Mouse (Mus musculus) heart, embryonic 16.5 days (tissue): ENCODE results near the gene Zfp775. TPM values are rescaled to one million over a fixed set of nuclear protein-coding genes. Genes with fewer than 3 reads are reported as not detected.
A peak's percentile ranks its signal among the peaks of the same experiment; 100 is the strongest.

Experiments used
- ATAC-seq: fragments of 200-750 bp; cut with Nextera tagmentation; replicated peaks from 2 replicates; pipeline ENCODE4 v1.8.0; 2017; ENCODE audit warnings: moderate number of reproducible peaks; ENCODE audit not compliant: insufficient read depth, low FRiP score; ENCODE audit errors: extremely low read depth
- H3K27ac ChIP-seq: fragments of 300-500 bp; sonication (generic); 2 replicates; pipeline ENCODE4 v1.5.1; 2014; ENCODE audit warnings: mild to moderate bottlenecking, low read length, control low read depth, moderate library complexity
- H3K27me3 ChIP-seq: fragments of 300-500 bp; sonication (generic); 2 replicates; pipeline ENCODE4 v1.6.1; 2014; ENCODE audit warnings: low read length, mixed read lengths; ENCODE audit not compliant: control insufficient read depth, insufficient read depth
- H3K36me3 ChIP-seq: fragments of 300-500 bp; sonication (generic); 2 replicates; pipeline ENCODE4 v1.6.1; 2014; ENCODE audit not compliant: control insufficient read depth, insufficient read depth
- H3K4me1 ChIP-seq: fragments of 300-500 bp; sonication (generic); 2 replicates; pipeline ENCODE4 v1.6.1; 2014; ENCODE audit warnings: low read length, mixed read lengths; ENCODE audit not compliant: control insufficient read depth, insufficient read depth
- H3K4me2 ChIP-seq: fragments of 300-500 bp; sonication (generic); 2 replicates; pipeline ENCODE4 v1.6.1; 2014; ENCODE audit warnings: low read depth, mild to moderate bottlenecking, control low read depth, low read length
- H3K4me3 ChIP-seq: fragments of 300-500 bp; sonication (generic); 2 replicates; pipeline ENCODE4 v1.5.1; 2014; ENCODE audit warnings: mild to moderate bottlenecking, control low read depth, low read length
- H3K9ac ChIP-seq: fragments of 300-500 bp; sonication (generic); 2 replicates; pipeline ENCODE4 v1.6.1; 2014; ENCODE audit warnings: low read length, control low read depth
- H3K9me3 ChIP-seq: fragments of 300-500 bp; sonication (generic); replicated peaks from 2 replicates; pipeline ENCODE4 v1.6.1; 2016; ENCODE audit warnings: low read length; ENCODE audit not compliant: control insufficient read depth
- WGBS: fragments of 180-500 bp; shearing (Covaris S2); extraction: QIAGEN DNeasy Blood & Tissue Kit; methylation state at CpG from one replicate; pipeline ENCODE4 v1.1.7; 2014; 5-methylcytosine and 5-hydroxymethylcytosine counted together
- polyA plus RNA-seq: library from polyadenylated mRNA; unstranded; fragments of >200 nt; fragmentation: Nextera tagmentation; extraction: Ambion mirVana; gene quantifications from 2 replicates; pipeline ENCODE4 v1.2.1, GENCODE M21; 2015

The Zfp775 gene
- polyA plus RNA-seq, 1 experiment from 2014 or later = 6.2 TPM

DNA sequence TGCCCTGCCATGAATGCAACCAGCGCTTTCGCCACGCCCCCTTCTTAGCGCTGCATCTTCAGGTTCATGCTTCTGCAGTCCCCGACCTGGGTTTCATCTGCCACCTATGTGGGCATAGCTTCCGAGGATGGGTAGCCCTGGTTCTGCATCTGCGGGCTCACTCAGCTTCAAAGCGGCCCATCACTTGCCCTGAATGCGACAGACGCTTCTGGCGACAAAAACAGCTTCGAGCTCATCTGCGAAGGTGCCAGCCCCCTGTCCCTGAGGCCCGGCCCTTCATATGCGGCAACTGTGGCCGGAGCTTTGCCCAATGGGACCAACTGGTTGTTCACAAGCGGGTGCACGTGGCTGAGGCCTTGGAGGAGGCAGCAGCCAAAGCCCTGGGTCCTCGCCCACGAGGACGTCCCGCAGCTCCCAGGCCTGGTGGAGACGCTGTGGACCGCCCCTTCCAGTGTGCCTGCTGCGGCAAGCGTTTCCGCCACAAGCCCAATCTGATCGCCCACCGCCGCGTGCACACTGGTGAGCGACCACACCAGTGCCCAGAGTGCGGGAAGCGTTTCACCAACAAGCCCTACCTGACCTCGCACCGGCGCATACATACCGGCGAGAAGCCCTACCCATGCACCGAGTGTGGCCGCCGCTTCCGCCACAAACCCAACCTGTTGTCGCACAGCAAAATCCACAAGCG is 5.2 kb upstream of the Zfp775 start:
- Histone ChIP-seq H3K4me1 (peaks cover 18% of the 10 kb centered on the region), H3K4me3 (no peak overlapping the region), H3K36me3 (peaks cover 41% of the 10 kb centered on the region), H3K9me3 (peaks cover 19% of the 10 kb centered on the region), H3K9ac (no peak overlapping the region), H3K27ac (no peak overlapping the region), H3K27me3 (no peaks in the 10 kb centered on the region), H3K4me2 (no peak overlapping the region)
- 93% methylated on average over 43 of the region's 45 CpGs for WGBS
- no peak for ATAC-seq

DNA sequence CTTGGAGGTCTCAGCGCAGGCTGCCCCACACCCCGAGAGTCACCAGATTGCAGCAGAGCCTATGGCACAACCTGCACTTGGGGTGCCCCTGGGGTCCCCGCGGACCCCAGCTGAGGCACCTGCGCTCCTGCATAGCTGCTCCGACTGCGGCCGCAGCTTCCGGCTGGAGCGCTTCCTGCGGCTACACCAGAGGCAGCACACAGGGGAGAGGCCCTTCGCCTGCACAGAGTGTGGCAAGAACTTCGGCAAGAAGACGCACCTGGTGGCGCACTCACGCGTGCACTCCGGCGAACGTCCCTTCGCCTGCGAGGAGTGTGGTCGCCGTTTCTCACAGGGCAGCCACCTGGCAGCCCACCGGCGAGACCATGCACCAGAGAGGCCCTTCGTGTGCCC is 4.6 kb upstream of the Zfp775 start:
- Histone ChIP-seq H3K4me1 (peaks cover 18% of the 10 kb centered on the region), H3K36me3 (peaks cover 41% of the 10 kb centered on the region), H3K27me3 (no peaks in the 10 kb centered on the region), H3K27ac (no peak overlapping the region), H3K9me3 (peaks cover 19% of the 10 kb centered on the region), H3K4me2 (no peak overlapping the region), H3K4me3 (no peak overlapping the region), H3K9ac (no peak overlapping the region)
- 94% methylated on average over 27 of the region's 27 CpGs for WGBS
- no peak for ATAC-seq

DNA sequence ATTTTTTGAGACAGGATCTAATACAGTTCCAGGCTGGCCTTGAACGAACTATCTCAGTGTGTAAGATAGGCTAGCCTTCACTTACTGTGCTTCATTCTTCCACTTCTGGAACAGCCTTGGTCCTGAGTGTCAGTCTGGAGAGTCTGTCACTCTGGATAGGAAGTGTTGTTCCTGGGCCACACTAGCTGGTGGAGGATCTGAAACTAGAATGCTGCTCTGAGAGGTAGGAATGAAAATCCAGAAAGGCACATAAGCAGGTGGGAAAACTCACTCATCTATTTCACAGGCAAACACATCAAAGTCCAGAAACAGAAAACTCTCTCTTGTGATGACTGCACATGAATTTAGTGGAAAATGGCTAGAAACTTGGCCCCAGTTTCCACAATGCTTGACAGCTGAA is 1.3 kb upstream of the Zfp775 start:
- no peaks in the 10 kb centered on the region for H3K27me3 ChIP-seq
- H3K9me3 ChIP-seq = peaks cover 19% of the 10 kb centered on the region
- 97% methylated on average over 1 of the region's 1 CpGs for WGBS
- peaks cover 10% of the 10 kb centered on the region for H3K4me1 ChIP-seq
- no peak for ATAC-seq
- no peak overlapping the region for H3K4me3 ChIP-seq
- no peak overlapping the region for H3K9ac ChIP-seq
- H3K27ac ChIP-seq = no peak overlapping the region
- no peak overlapping the region for H3K4me2 ChIP-seq
- H3K36me3 ChIP-seq = peaks cover 41% of the 10 kb centered on the region

DNA sequence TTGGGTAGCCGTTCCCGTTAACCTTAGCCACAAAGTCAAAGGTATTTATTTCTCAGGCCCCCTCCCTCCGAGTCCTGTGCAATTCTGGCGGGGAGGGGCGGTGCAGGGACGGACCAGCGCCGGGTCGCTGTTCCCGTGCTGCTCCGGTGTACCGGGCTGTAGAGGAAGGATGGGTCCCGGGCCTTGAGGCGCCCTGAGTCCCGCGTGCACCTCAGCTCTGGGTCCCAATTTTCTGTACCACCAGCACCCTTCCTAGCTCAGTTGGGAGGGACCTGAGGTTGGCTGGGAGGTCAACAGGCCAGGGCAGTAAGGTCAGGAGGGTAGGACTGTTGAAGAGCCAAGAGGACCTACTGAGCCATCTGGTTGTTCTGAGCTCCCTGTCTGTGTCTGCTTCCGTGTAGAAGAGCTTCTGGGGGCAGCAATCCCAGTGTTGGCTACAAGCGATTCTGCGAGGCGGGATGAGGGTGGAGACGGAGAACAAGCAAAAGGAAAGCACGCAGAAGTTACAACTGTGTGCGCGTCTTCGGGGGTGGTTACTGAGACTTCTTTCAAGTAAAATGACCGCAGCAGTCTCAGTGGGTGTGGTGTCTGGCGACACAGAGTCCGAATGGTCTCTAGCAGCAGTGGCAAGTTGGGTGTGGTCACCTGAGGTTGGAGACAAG is 348 bp downstream of the Zfp775 start:
- under 1% methylated on average over 28 of the region's 28 CpGs for WGBS
- Histone ChIP-seq H3K36me3 (peaks cover 28% of the 10 kb centered on the region), H3K27ac (peak overlapping the region; percentile 89), H3K4me2 (peak overlapping the region; percentile 89), H3K9me3 (peaks cover 6% of the 10 kb centered on the region), H3K27me3 (no peaks in the 10 kb centered on the region), H3K4me3 (peak overlapping the region; percentile 93), H3K9ac (peak overlapping the region; percentile 93), H3K4me1 (peaks cover 10% of the 10 kb centered on the region)
- ATAC-seq = peak; percentile 69

DNA sequence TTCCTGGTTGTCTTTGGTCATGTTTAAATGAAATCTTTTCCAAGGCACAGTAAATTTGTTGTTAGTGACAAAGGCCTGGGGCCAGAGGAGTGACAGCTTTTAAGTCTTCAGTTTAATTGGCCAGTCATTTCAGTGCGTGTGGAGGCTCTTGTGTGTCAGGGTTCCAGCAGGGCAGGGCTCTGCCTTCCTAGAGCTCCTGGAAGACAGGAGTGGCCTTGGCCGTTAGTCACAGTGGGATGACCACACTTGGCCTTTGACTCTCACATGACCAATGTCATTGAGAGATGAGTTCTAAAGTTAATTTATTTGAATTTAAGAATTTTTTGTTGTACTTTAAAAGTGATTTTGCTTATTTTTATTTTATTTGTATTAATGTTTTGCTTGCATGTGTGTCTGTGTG is 6.3 kb downstream of the Zfp775 start:
- Histone ChIP-seq H3K4me2 (no peak overlapping the region), H3K27me3 (no peaks in the 10 kb centered on the region), H3K9ac (no peak overlapping the region), H3K4me1 (peaks cover 5% of the 10 kb centered on the region; the same call in 1 of the 2 replicates), H3K27ac (no peak overlapping the region), H3K4me3 (no peak overlapping the region), H3K9me3 (no peaks in the 10 kb centered on the region), H3K36me3 (peaks cover under 1% of the 10 kb centered on the region; the same call in 1 of the 2 replicates)
- no peak for ATAC-seq
- 78% methylated on average over 2 of the region's 2 CpGs for WGBS

- ATAC-seq = no peak
- Histone ChIP-seq H3K9me3 (0 out of 2 replicates have a peak, but pooled peaks cover 3% of the 10 kb centered on the region), H3K27me3 (no peaks in the 10 kb centered on the region), H3K4me1 (peaks cover 5% of the 10 kb centered on the region; the same call in 1 of the 2 replicates), H3K27ac (no peak overlapping the region), H3K4me3 (no peak overlapping the region), H3K9ac (0 out of 2 replicates have a peak overlapping the region, but pooled peaks have one; percentile 16), H3K36me3 (peaks cover 12% of the 10 kb centered on the region), H3K4me2 (no peak overlapping the region)
- WGBS = 41% methylated on average over 7 of the region's 7 CpGs
Observed at GRCm38 (mm10) chr6:48609512-48609911, 7.6 kb downstream of the Zfp775 start.

- Histone ChIP-seq H3K4me3 (no peak overlapping the region), H3K27me3 (no peaks in the 10 kb centered on the region), H3K4me2 (no peak overlapping the region), H3K36me3 (peaks cover 15% of the 10 kb centered on the region), H3K4me1 (peaks cover 5% of the 10 kb centered on the region; the same call in 1 of the 2 replicates), H3K27ac (no peak overlapping the region), H3K9me3 (0 out of 2 replicates have a peak, but pooled peaks cover 3% of the 10 kb centered on the region), H3K9ac (no peak overlapping the region)
- ATAC-seq = no peak
- 79% methylated on average over 3 of the region's 3 CpGs for WGBS
Observed at GRCm38 (mm10) chr6:48610657-48611056, 8.8 kb downstream of the Zfp775 start.

DNA sequence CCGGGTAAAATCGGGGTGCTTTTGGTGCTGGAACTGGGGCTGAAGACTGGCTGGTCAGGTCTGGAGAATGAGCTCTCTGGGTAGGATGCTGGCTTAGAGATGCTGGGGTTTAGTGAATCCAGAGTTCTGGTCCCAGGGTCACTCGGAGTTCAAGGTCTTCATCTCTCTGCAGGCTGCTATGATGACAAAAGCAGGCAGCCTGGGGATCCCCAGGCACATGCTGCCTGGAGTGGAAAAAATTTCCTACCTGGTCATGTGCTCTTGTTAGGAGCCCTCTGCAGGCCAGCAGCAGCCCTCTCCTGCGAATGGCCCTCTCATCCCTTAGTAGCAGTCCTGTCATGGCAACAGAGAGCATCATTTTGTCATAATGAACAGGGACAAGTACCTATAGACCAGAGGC is 11.6 kb downstream of the Zfp775 start:
- Histone ChIP-seq H3K4me2 (no peak overlapping the region), H3K9me3 (0 out of 2 replicates have a peak, but pooled peaks cover 3% of the 10 kb centered on the region), H3K4me3 (no peak overlapping the region), H3K4me1 (peaks cover 5% of the 10 kb centered on the region; the same call in 1 of the 2 replicates), H3K9ac (no peak overlapping the region), H3K27ac (no peak overlapping the region), H3K36me3 (peaks cover 21% of the 10 kb centered on the region), H3K27me3 (no peaks in the 10 kb centered on the region)
- 76% methylated on average over 4 of the region's 4 CpGs for WGBS
- ATAC-seq = no peak

- 93% methylated on average over 5 of the region's 5 CpGs for WGBS
- no peak overlapping the region for H3K27ac ChIP-seq
- peaks cover 29% of the 10 kb centered on the region for H3K36me3 ChIP-seq
- H3K4me1 ChIP-seq = no peaks in the 10 kb centered on the region
- H3K4me3 ChIP-seq = no peak overlapping the region
- 0 out of 2 replicates have a peak, but pooled peaks cover 3% of the 10 kb centered on the region for H3K9me3 ChIP-seq
- no peaks in the 10 kb centered on the region for H3K27me3 ChIP-seq
- no peak overlapping the region for H3K4me2 ChIP-seq
- no peak for ATAC-seq
- no peak overlapping the region for H3K9ac ChIP-seq
Observed at GRCm38 (mm10) chr6:48614756-48615155, 12.9 kb downstream of the Zfp775 start.
